Mouse (Mus musculus) heart, embryonic 14.5 days (tissue): ENCODE data around the gene Slc24a4. TPM values are rescaled to one million over a fixed set of nuclear protein-coding genes. Genes with fewer than 3 reads are reported as not detected.
A peak's percentile ranks its signal among the peaks of the same experiment; 100 is the strongest.

Source experiments
- ATAC-seq: fragments of 200-750 bp; cut with Nextera tagmentation; 2 replicates; pipeline ENCODE4 v1.8.0; 2017; ENCODE audit warnings: low read depth, moderate TSS enrichment; ENCODE audit not compliant: insufficient number of reproducible peaks, insufficient read depth, low FRiP score
- H3K27ac ChIP-seq, 2 experiments: fragments of 200-500 bp in 1 of 2; fragments of 300-500 bp in 1 of 2; sonication (generic) in 1 of 2; replicated peaks in 1 of 2; 2 replicates each; pipeline ENCODE4 v1.5.1; 2012 to 2014; ENCODE audit warnings: low read depth in 2 of 2, low read length in 2 of 2, control low read depth in 1 of 2, mild to moderate bottlenecking in 1 of 2, mixed read lengths in 1 of 2; ENCODE audit not compliant: control insufficient read depth in 1 of 2, insufficient read depth in 1 of 2
- H3K27me3 ChIP-seq: fragments of 300-500 bp; sonication (generic); 2 replicates; pipeline ENCODE4 v1.6.1; 2014; ENCODE audit warnings: mild to moderate bottlenecking, low read length, control low read depth; ENCODE audit not compliant: control insufficient read depth, insufficient read depth
- H3K36me3 ChIP-seq: fragments of 300-500 bp; sonication (generic); 2 replicates; pipeline ENCODE4 v1.6.1; 2014; ENCODE audit warnings: mild to moderate bottlenecking, control low read depth, low read length, mixed read lengths; ENCODE audit not compliant: control insufficient read depth, insufficient read depth
- H3K4me1 ChIP-seq, 2 experiments: fragments of 200-500 bp in 1 of 2; fragments of 300-500 bp in 1 of 2; sonication (generic) in 1 of 2; 2 replicates each; pipeline ENCODE4 v1.6.1; 2012 to 2014; ENCODE audit warnings: low read length in 2 of 2, control low read depth in 1 of 2, mixed read lengths in 1 of 2; ENCODE audit not compliant: control insufficient read depth in 2 of 2, insufficient read depth in 2 of 2
- H3K4me2 ChIP-seq: fragments of 300-500 bp; sonication (generic); 2 replicates; pipeline ENCODE4 v1.6.1; 2014; ENCODE audit warnings: mild to moderate bottlenecking, low read length
- H3K4me3 ChIP-seq, 2 experiments: fragments of 200-500 bp in 1 of 2; fragments of 300-500 bp in 1 of 2; sonication (generic) in 1 of 2; 2 replicates each; pipeline ENCODE4 v1.5.1; 2012 to 2014; ENCODE audit warnings: low read length in 2 of 2, mild to moderate bottlenecking in 2 of 2, control low read depth in 1 of 2, low read depth in 1 of 2, moderate library complexity in 1 of 2; ENCODE audit not compliant: control insufficient read depth in 1 of 2, insufficient read depth in 1 of 2
- H3K9ac ChIP-seq: fragments of 300-500 bp; sonication (generic); 2 replicates; pipeline ENCODE4 v1.6.1; 2014; ENCODE audit warnings: mild to moderate bottlenecking, low read length
- H3K9me3 ChIP-seq: fragments of 300-500 bp; sonication (generic); 2 replicates; pipeline ENCODE4 v1.6.1; 2016; ENCODE audit warnings: low read length, control low read depth; ENCODE audit not compliant: control insufficient read depth
- WGBS: fragments of 180-500 bp; shearing (Covaris S2); extraction: QIAGEN DNeasy Blood & Tissue Kit; methylation state at CpG from one replicate; pipeline ENCODE4 v1.1.7; 2014; 5-methylcytosine and 5-hydroxymethylcytosine counted together
- polyA plus RNA-seq: library from polyadenylated mRNA; unstranded; fragments of >200 nt; fragmentation: Nextera tagmentation; extraction: Ambion mirVana; gene quantifications from 2 replicates; pipeline ENCODE4 v1.2.1, GENCODE M21; 2014

Gene Slc24a4
- polyA plus RNA-seq, 1 experiment from 2014 or later, result 2.7 TPM

DNA sequence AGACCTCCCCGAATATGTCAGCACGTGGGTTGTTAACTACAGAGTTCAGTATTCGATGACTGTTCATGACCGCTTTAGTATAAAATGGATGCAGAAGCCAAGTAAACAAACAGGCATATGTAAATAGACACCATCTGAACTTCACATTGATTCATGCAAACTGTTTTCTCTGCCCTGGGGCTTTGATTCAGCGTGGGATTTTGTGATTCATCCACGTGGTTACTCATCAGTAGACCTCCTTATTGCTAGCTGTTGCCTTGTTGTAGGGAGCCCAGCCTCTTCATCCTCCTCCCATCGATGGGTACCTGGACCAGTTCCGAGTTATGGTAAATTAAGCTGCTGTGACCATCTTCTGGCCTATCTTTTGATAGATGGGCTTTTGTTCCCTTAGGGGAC, 181.3 kb downstream of the Slc24a4 start:
- Histone ChIP-seq H3K36me3 (peaks cover 17% of the 10 kb centered on the region), H3K4me3 (no peak overlapping the region), H3K9me3 (no peaks in the 10 kb centered on the region), H3K27ac (0 out of 4 replicates have a peak overlapping the region, but pooled peaks of 1 of the 2 experiments have one; percentile 91), H3K4me2 (no peak overlapping the region), H3K27me3 (no peaks in the 10 kb centered on the region), H3K9ac (no peak overlapping the region), H3K4me1 (peaks cover 30 to 39% of the 10 kb centered on the region in 2 experiments)
- 81% methylated on average over 8 of the region's 8 CpGs for WGBS
- ATAC-seq, result no peak

DNA sequence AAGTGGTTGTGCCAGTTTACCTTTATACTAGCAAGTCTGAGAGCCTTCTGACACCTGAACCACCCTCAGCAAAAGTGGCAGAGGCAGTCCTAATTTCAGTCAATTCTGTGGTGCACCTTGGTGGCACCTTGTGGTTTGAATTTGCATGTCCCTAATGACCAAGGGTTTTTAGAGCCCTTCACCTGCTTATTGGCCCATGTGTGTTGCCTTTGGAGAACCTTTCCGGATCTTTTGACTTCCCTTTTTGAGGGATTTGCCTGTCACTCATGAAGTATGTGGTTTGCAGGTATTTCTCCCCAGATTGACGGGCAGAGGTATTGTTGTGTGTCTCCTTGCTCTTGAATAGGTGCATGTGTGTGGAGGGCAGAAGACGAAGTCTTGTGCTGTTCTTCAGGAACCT, 181.7 kb downstream of the Slc24a4 start:
- no peak overlapping the region for H3K4me2 ChIP-seq
- 95% methylated on average over 3 of the region's 3 CpGs for WGBS
- no peak overlapping the region for H3K27ac ChIP-seq
- H3K9ac ChIP-seq, result no peak overlapping the region
- peaks cover 21% of the 10 kb centered on the region for H3K36me3 ChIP-seq
- H3K4me3 ChIP-seq, result no peak overlapping the region
- ATAC-seq, result no peak
- H3K27me3 ChIP-seq, result no peaks in the 10 kb centered on the region
- H3K4me1 ChIP-seq, result peaks cover 29 to 39% of the 10 kb centered on the region in 2 experiments
- no peaks in the 10 kb centered on the region for H3K9me3 ChIP-seq

DNA sequence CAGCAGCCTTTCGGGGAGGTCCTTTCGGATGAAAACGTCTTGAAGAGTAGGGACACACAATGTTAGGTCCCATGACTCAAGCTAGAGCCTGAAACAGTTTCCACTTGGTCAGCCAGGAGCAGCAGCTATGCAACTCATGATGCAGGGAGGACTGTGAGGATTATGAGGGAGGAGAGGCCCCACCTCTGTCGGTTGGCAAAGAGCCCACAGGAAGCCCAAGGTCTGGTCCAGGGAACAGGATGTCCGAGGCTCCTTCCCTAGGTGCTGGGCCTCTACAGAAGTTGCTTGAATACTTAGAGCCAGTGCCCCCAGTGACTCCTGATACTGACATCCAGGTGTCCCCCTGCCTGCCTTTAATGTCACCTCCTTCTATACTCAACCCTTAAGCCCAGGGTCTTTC, 182.9 kb downstream of the Slc24a4 start:
- WGBS, result 72% methylated on average over 5 of the region's 5 CpGs
- H3K9me3 ChIP-seq, result no peaks in the 10 kb centered on the region
- no peak overlapping the region for H3K4me2 ChIP-seq
- H3K36me3 ChIP-seq, result peaks cover 26% of the 10 kb centered on the region
- peaks cover 27 to 35% of the 10 kb centered on the region in 2 experiments for H3K4me1 ChIP-seq
- H3K9ac ChIP-seq, result no peak overlapping the region
- no peak for ATAC-seq
- H3K4me3 ChIP-seq, result no peak overlapping the region
- H3K27me3 ChIP-seq, result no peaks in the 10 kb centered on the region
- H3K27ac ChIP-seq, result no peak overlapping the region

Other genes with a start within 250 kb of the Slc24a4 start
- 20.5 and 21.8 TPM in 2 replicates for gene Trip11, start 215.5 kb upstream of the Slc24a4 start, polyA plus RNA-seq
- 8.8 and 10.2 TPM in 2 replicates for gene Atxn3, start 170.5 kb upstream of the Slc24a4 start, polyA plus RNA-seq
- gene Cpsf2, start 152.7 kb upstream of the Slc24a4 start, polyA plus RNA-seq, result 21.5 and 23.2 TPM in 2 replicates
- gene Rin3, start 154.3 kb downstream of the Slc24a4 start, polyA plus RNA-seq, result 11.7 and 11.8 TPM in 2 replicates